Mouse (Mus musculus) kidney, postnatal 25 days (tissue): ENCODE measurements around the gene Abcc4.
"Not testable (repeated sequence)": the region's sequence is repeated elsewhere in the genome, so short reads cannot be mapped to it uniquely, and the experiment has no call there.

Source experiments
- DNase-seq, 2 experiments: peaks; one replicate each; pipeline ENCODE4 v3.0.0; 2021; ENCODE audit warnings: mixed read lengths in 2 of 2

Gene Abcc4

GRCm38 (mm10) chr14:118579013-118579728 lies 126.8 kb downstream of the Abcc4 start:
- no peak for DNase-seq

- no peak for DNase-seq
These were observed 128.1 kb downstream of the Abcc4 start for GRCm38 (mm10) chr14:118577895-118578294.

- no peak for DNase-seq
These were observed 133.3 kb downstream of the Abcc4 start for GRCm38 (mm10) chr14:118572688-118573245.

GRCm38 (mm10) chr14:118569586-118569985 lies 136.4 kb downstream of the Abcc4 start:
- DNase-seq: no peak

- DNase-seq: no peak
These were observed 137.8 kb downstream of the Abcc4 start for GRCm38 (mm10) chr14:118568116-118568673.

- DNase-seq: no peak
These were observed 139.2 kb downstream of the Abcc4 start for GRCm38 (mm10) chr14:118566809-118567208.

- no peak for DNase-seq
These were observed 139.8 kb downstream of the Abcc4 start for GRCm38 (mm10) chr14:118566214-118566688.

GRCm38 (mm10) chr14:118565696-118566095 lies 140.3 kb downstream of the Abcc4 start:
- DNase-seq: no peak

GRCm38 (mm10) chr14:118563570-118563969 lies 142.4 kb downstream of the Abcc4 start:
- no peak for DNase-seq

GRCm38 (mm10) chr14:118552901-118553475 lies 153.0 kb downstream of the Abcc4 start:
- DNase-seq: no peak

- DNase-seq: no peak
These were observed 153.6 kb downstream of the Abcc4 start for GRCm38 (mm10) chr14:118552390-118552789.

GRCm38 (mm10) chr14:118551725-118552285 lies 154.2 kb downstream of the Abcc4 start:
- peak in 1 of 2 experiments; percentile 12 for DNase-seq

GRCm38 (mm10) chr14:118551061-118551724 lies 154.8 kb downstream of the Abcc4 start:
- DNase-seq: no peak

GRCm38 (mm10) chr14:118544493-118544892 lies 161.5 kb downstream of the Abcc4 start:
- DNase-seq: no peak

GRCm38 (mm10) chr14:118542947-118543346 lies 163.1 kb downstream of the Abcc4 start:
- no peak for DNase-seq

GRCm38 (mm10) chr14:118531539-118531938 lies 174.5 kb downstream of the Abcc4 start:
- DNase-seq: no peak

GRCm38 (mm10) chr14:118514280-118515031 lies 191.6 kb downstream of the Abcc4 start:
- DNase-seq: peak in 1 of 2 experiments; percentile 17

- not testable (repeated sequence) for DNase-seq
These were observed 194.3 kb downstream of the Abcc4 start for GRCm38 (mm10) chr14:118511715-118512114.

- DNase-seq: no peak
These were observed 195.2 kb downstream of the Abcc4 start for GRCm38 (mm10) chr14:118510793-118511192.

GRCm38 (mm10) chr14:118510216-118510615 lies 195.8 kb downstream of the Abcc4 start:
- no peak for DNase-seq

- DNase-seq: no peak
These were observed 198.2 kb downstream of the Abcc4 start for GRCm38 (mm10) chr14:118507829-118508228.

- no peak for DNase-seq
These were observed 199.3 kb downstream of the Abcc4 start for GRCm38 (mm10) chr14:118506591-118507146.
